Mouse (Mus musculus): ENCODE data around the gene Ceacam2. TPM values are rescaled to one million over a fixed set of nuclear protein-coding genes. Genes with fewer than 3 reads are reported as not detected.
A peak's percentile ranks its signal among the peaks of the same experiment; 100 is the strongest.
"Not testable (repeated sequence)": the region's sequence is repeated elsewhere in the genome, so short reads cannot be mapped to it uniquely, and the experiment has no call there.

The Ceacam2 gene
- polyA plus RNA-seq, 1 experiment: 0.04 TPM

- TF ChIP-seq POLR2A (IDR thresholded peaks at IDR 0.05; ENCODE audit: borderline replicate concordance, extremely low read depth, low read depth, low read length): no peak
- no peak for TF ChIP-seq CTCF (IDR thresholded peaks at IDR 0.05; ENCODE audit: insufficient read depth, low read length)
- Histone ChIP-seq H3K4me3 (replicated peaks; ENCODE audit: extremely low read depth, low read depth, low read length) (no peak overlapping the region), H3K4me1 (ENCODE audit: control insufficient read depth, insufficient read depth, low read length) (no peaks in the 10 kb centered on the region)
- WGBS: 95% methylated on average over 7 of the region's 7 CpGs
- DNase-seq: no peak
Observed at GRCm38 (mm10) chr7:25568721-25569120, 29.1 kb upstream of the Ceacam2 start.

- TF ChIP-seq CTCF (IDR thresholded peaks at IDR 0.05; ENCODE audit: insufficient read depth, low read length): peak; percentile 56
- 78% methylated on average over 8 of the region's 8 CpGs for WGBS
- not testable (repeated sequence) for DNase-seq; H3K4me1 ChIP-seq (ENCODE audit: control insufficient read depth, insufficient read depth, low read length); H3K4me3 ChIP-seq (replicated peaks; ENCODE audit: extremely low read depth, low read depth, low read length)
Observed at GRCm38 (mm10) chr7:25541464-25541863, 1.8 kb upstream of the Ceacam2 start.

GRCm38 (mm10) chr7:25539954-25540353 lies 297 bp upstream of the Ceacam2 start:
- not testable (repeated sequence) for H3K4me3 ChIP-seq (replicated peaks; ENCODE audit: extremely low read depth, low read depth, low read length); H3K4me1 ChIP-seq (ENCODE audit: control insufficient read depth, insufficient read depth, low read length); DNase-seq
- 55% methylated on average over 1 of the region's 1 CpGs for WGBS

GRCm38 (mm10) chr7:25530837-25531236 lies 8.8 kb downstream of the Ceacam2 start:
- DNase-seq: no peak
- H3K4me1 ChIP-seq (ENCODE audit: control insufficient read depth, insufficient read depth, low read length): no peaks in the 10 kb centered on the region
- WGBS: 67% methylated on average over 2 of the region's 2 CpGs
- TF ChIP-seq POLR2A (IDR thresholded peaks at IDR 0.05; ENCODE audit: borderline replicate concordance, extremely low read depth, low read depth, low read length) (no peak), CTCF (IDR thresholded peaks at IDR 0.05; ENCODE audit: insufficient read depth, low read length) (no peak)
- no peak overlapping the region for H3K4me3 ChIP-seq (replicated peaks; ENCODE audit: extremely low read depth, low read depth, low read length)

GRCm38 (mm10) chr7:25516070-25516777 lies 23.4 kb downstream of the Ceacam2 start:
- H3K4me1 ChIP-seq (ENCODE audit: control insufficient read depth, insufficient read depth, low read length); DNase-seq; H3K4me3 ChIP-seq (replicated peaks; ENCODE audit: extremely low read depth, low read depth, low read length): not testable (repeated sequence)
- 50% methylated on average over 2 of the region's 5 CpGs for WGBS

- not testable (repeated sequence) for DNase-seq; H3K4me3 ChIP-seq (replicated peaks; ENCODE audit: extremely low read depth, low read depth, low read length); H3K4me1 ChIP-seq (ENCODE audit: control insufficient read depth, insufficient read depth, low read length)
- WGBS: 32% methylated on average over 1 of the region's 1 CpGs
Observed at GRCm38 (mm10) chr7:25515667-25516066, 24.0 kb downstream of the Ceacam2 start.

GRCm38 (mm10) chr7:25509925-25510324 lies 29.7 kb downstream of the Ceacam2 start:
- 15% methylated on average over 3 of the region's 3 CpGs for WGBS

GRCm38 (mm10) chr7:25494649-25495048 lies 45.0 kb downstream of the Ceacam2 start:
- no peak for TF ChIP-seq POLR2A (IDR thresholded peaks at IDR 0.05; ENCODE audit: borderline replicate concordance, extremely low read depth, low read depth, low read length)
- no peak for TF ChIP-seq CTCF (IDR thresholded peaks at IDR 0.05; ENCODE audit: insufficient read depth, low read length)

More at GRCm38 (mm10) chr7:25509925-25510324, 29.7 kb downstream of the Ceacam2 start:
- DNase-seq: no peak
- Histone ChIP-seq H3K4me1 (ENCODE audit: control insufficient read depth, insufficient read depth, low read length) (no peaks in the 10 kb centered on the region), H3K4me3 (replicated peaks; ENCODE audit: extremely low read depth, low read depth, low read length) (no peak overlapping the region)
- TF ChIP-seq POLR2A (IDR thresholded peaks at IDR 0.05; ENCODE audit: borderline replicate concordance, extremely low read depth, low read depth, low read length) (no peak), CTCF (IDR thresholded peaks at IDR 0.05; ENCODE audit: insufficient read depth, low read length) (no peak)

GRCm38 (mm10) chr7:25490698-25491097 lies 49.0 kb downstream of the Ceacam2 start:
- DNase-seq; H3K4me1 ChIP-seq (ENCODE audit: control insufficient read depth, insufficient read depth, low read length); H3K4me3 ChIP-seq (replicated peaks; ENCODE audit: extremely low read depth, low read depth, low read length): not testable (repeated sequence)
- WGBS: no CpG with 5 or more reads among the region's 1 CpGs

More at GRCm38 (mm10) chr7:25494649-25495048, 45.0 kb downstream of the Ceacam2 start:
- Histone ChIP-seq H3K4me1 (ENCODE audit: control insufficient read depth, insufficient read depth, low read length) (no peaks in the 10 kb centered on the region), H3K4me3 (replicated peaks; ENCODE audit: extremely low read depth, low read depth, low read length) (no peak overlapping the region)
- no peak for DNase-seq
- 88% methylated on average over 1 of the region's 1 CpGs for WGBS

- WGBS: 91% methylated on average over 3 of the region's 3 CpGs
- not testable (repeated sequence) for H3K4me1 ChIP-seq (ENCODE audit: control insufficient read depth, insufficient read depth, low read length); DNase-seq; H3K4me3 ChIP-seq (replicated peaks; ENCODE audit: extremely low read depth, low read depth, low read length)
Observed at GRCm38 (mm10) chr7:25489382-25489781, 50.3 kb downstream of the Ceacam2 start.

- Histone ChIP-seq H3K4me1 (ENCODE audit: control insufficient read depth, insufficient read depth, low read length) (no peaks in the 10 kb centered on the region), H3K4me3 (replicated peaks; ENCODE audit: extremely low read depth, low read depth, low read length) (no peak overlapping the region)
- peak; percentile 31 for DNase-seq
- 19% methylated on average over 1 of the region's 1 CpGs for WGBS
- no peak for TF ChIP-seq POLR2A (IDR thresholded peaks at IDR 0.05; ENCODE audit: borderline replicate concordance, extremely low read depth, low read depth, low read length)
- TF ChIP-seq CTCF (IDR thresholded peaks at IDR 0.05; ENCODE audit: insufficient read depth, low read length): no peak
Observed at GRCm38 (mm10) chr7:25486186-25486585, 53.5 kb downstream of the Ceacam2 start.

All from lung, adult 2 months (tissue).